Mouse (Mus musculus): ENCODE results near the gene Krtap22-2. TPM values are rescaled to one million over a fixed set of nuclear protein-coding genes. Genes with fewer than 3 reads are reported as not detected.
"Not testable (repeated sequence)": the region's sequence is repeated elsewhere in the genome, so short reads cannot be mapped to it uniquely, and the experiment has no call there.

Krtap22-2 gene
- 12.1 and 30.8 TPM in 2 replicates for polyA plus RNA-seq (2015; fragmentation: Nextera tagmentation; extraction: Ambion mirVana)

DNA sequence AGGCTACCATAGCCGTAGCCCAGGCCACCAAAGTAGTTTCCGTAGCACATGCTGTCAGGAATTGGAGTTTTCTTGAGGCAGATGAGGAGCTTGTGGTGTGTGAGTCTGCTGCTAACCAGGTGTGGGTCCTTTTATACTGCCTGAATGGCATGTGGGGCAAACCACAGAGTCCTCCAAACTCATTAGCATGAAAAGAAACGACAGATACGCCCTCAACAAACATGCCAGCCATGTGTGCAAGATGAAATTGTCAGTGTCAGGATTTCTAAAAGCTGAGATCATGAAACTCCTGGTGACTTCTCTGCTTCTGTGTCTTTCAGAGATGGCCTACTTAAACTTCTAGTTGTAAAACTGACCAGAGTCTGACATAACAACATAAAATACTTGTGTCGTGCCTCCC is at the start of gene Krtap22-2:
TSS of gene Krtap22-2 (minus strand) at position 101 of the 400 bp plus-strand sequence.
- no peak within 1 kb of the TSS for H3K27ac ChIP-seq (replicated peaks)
- H3K4me3 ChIP-seq (replicated peaks) = no peak within 1 kb of the TSS
- H3K27me3 ChIP-seq = no peaks in the 10 kb centered on the region
- H3K4me1 ChIP-seq = no peaks in the 10 kb centered on the region
- WGBS = 72% methylated on average over 5 of the region's 5 CpGs
- no peak within 1 kb of the TSS for H3K9ac ChIP-seq
- no peak within 1 kb of the TSS for H3K4me2 ChIP-seq (replicated peaks)
- H3K9me3 ChIP-seq (replicated peaks) = no peaks in the 10 kb centered on the region
- H3K36me3 ChIP-seq = no peaks in the 10 kb centered on the region
- no peak for ATAC-seq (ENCODE audit: insufficient number of reproducible peaks, low FRiP score, low TSS enrichment, low read depth)

DNA sequence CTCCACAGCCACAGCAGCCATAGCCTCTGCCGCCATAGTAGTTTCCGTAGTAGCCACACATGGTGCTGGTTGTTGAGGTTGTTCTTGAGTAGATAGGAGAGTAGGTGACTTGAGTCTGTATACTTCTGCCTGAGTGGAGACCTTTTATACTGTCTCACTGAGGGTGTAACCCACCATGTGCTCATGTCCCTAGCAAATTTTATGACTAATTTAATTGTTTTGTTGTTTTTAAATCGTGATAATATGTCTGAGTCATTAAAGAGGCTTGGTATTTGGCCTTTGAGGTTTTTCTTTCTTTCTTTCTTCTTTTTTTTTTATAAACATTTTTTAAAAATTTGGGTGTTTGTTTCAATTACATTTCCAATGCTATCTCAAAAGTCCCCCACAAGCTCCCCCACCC is 37.2 kb upstream of the Krtap22-2 start, which contains the start of gene Krtap6-5:
TSS of gene Krtap6-5 (minus strand) at position 101 of the 400 bp plus-strand sequence.
- Histone ChIP-seq H3K27ac (replicated peaks) (no peak within 1 kb of the TSS), H3K4me3 (replicated peaks) (no peak within 1 kb of the TSS), H3K4me2 (replicated peaks) (no peak within 1 kb of the TSS), H3K36me3 (no peaks in the 10 kb centered on the region), H3K9ac (no peak within 1 kb of the TSS), H3K27me3 (no peaks in the 10 kb centered on the region), H3K9me3 (replicated peaks) (no peaks in the 10 kb centered on the region), H3K4me1 (no peaks in the 10 kb centered on the region)
- whole genome bisulfite sequencing = 82% methylated on average over 3 of the region's 3 CpGs
- ATAC-seq (ENCODE audit: insufficient number of reproducible peaks, low FRiP score, low TSS enrichment, low read depth) = no peak

DNA sequence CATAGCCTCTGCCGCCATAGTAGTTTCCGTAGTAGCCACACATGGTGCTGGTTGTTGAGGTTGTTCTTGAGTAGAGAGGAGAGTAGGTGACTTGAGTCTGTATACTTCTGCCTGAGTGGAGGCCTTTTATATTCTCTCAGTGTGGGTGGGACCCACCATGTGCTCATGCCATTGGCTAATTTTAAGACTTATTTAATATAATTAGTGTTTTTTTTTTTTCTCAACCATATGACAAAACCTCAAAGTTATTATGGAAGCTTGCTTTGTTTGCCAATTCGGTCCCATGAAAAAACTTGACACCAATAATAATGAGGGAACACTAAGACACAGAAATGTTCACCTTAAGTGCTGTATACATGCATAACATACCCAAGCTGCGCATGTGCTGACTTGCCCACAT is 30.8 kb upstream of the Krtap22-2 start, which contains the start of gene Gm10228:
TSS of gene Gm10228 (minus strand) at position 101 of the 400 bp plus-strand sequence.
- not testable (repeated sequence) for H3K9ac ChIP-seq; H3K27me3 ChIP-seq; H3K36me3 ChIP-seq; ATAC-seq (ENCODE audit: insufficient number of reproducible peaks, low FRiP score, low TSS enrichment, low read depth); H3K4me2 ChIP-seq (replicated peaks); H3K27ac ChIP-seq (replicated peaks); H3K9me3 ChIP-seq (replicated peaks); H3K4me1 ChIP-seq; H3K4me3 ChIP-seq (replicated peaks)
- WGBS = 79% methylated on average over 2 of the region's 4 CpGs

DNA sequence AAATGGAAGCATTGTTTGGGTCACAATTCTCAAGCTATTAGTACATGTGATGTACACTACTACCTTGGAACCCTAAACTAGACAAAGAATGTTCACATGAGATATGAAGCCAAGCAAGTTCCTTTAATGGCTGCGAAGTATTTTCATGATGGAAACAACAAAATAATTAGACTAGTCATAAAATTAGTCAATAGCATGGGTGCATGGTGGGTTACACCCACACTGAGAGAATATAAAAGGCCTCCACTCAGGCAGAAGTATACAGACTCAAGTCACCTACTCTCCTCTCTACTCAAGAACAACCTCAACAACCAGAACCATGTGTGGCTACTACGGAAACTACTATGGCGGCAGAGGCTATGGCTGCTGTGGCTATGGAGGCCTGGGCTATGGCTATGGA is 20.8 kb upstream of the Krtap22-2 start, which contains the start of gene Krtap6-1:
TSS of gene Krtap6-1 (plus strand) at position 301 of the 400 bp plus-strand sequence.
- not testable (repeated sequence) for H3K27ac ChIP-seq (replicated peaks); H3K9ac ChIP-seq; H3K9me3 ChIP-seq (replicated peaks); H3K4me2 ChIP-seq (replicated peaks); H3K27me3 ChIP-seq; H3K36me3 ChIP-seq; H3K4me3 ChIP-seq (replicated peaks); H3K4me1 ChIP-seq; ATAC-seq (ENCODE audit: insufficient number of reproducible peaks, low FRiP score, low TSS enrichment, low read depth)
- 96% methylated on average over 3 of the region's 3 CpGs for WGBS

DNA sequence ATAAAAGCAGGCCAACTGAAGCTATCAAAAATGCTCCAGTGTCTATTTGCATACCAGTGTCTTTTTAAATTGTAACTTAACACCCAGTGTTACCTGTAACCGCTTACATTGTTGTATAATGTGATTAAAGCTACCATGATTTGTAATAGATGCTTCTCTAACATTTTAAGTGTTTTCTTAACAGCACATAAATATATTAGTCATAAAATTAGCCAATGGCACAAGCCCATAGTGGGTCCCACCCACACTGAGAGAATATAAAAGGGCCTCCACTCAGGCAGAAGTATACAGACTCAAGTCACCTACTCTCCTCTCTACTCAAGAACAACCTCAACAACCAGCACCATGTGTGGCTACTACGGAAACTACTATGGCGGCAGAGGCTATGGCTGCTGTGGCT is 4.4 kb upstream of the Krtap22-2 start, which contains the start of gene Gm10229:
TSS of gene Gm10229 (plus strand) at position 301 of the 400 bp plus-strand sequence.
- H3K4me1 ChIP-seq; H3K9ac ChIP-seq; ATAC-seq (ENCODE audit: insufficient number of reproducible peaks, low FRiP score, low TSS enrichment, low read depth); H3K27ac ChIP-seq (replicated peaks); H3K36me3 ChIP-seq; H3K4me3 ChIP-seq (replicated peaks); H3K27me3 ChIP-seq; H3K4me2 ChIP-seq (replicated peaks); H3K9me3 ChIP-seq (replicated peaks): not testable (repeated sequence)
- WGBS = 85% methylated on average over 2 of the region's 3 CpGs

DNA sequence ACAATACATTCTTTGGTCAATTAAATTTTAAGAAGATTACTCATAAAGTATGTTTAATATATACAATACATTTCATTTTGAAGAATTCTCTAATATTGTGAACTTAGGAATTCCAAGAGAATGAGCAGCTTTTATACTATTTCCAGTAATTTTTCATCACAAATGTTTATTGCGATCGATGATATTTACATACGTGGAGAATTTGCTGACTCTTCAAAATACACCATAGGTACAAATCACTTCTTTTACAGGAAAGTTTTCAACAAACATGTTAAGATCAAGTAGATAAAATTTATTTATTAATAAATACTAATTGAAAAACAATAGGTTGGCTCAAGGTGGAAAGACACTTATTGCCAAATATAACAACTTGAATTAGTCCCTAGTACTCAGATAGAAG is 3.4 kb upstream of the Krtap22-2 start:
- H3K9me3 ChIP-seq (replicated peaks) = no peaks in the 10 kb centered on the region
- H3K27ac ChIP-seq (replicated peaks) = no peak overlapping the region
- no peaks in the 10 kb centered on the region for H3K4me1 ChIP-seq
- no peak overlapping the region for H3K4me3 ChIP-seq (replicated peaks)
- H3K4me2 ChIP-seq (replicated peaks) = no peak overlapping the region
- WGBS = 95% methylated on average over 3 of the region's 3 CpGs
- H3K9ac ChIP-seq = no peak overlapping the region
- no peaks in the 10 kb centered on the region for H3K36me3 ChIP-seq
- no peaks in the 10 kb centered on the region for H3K27me3 ChIP-seq
- no peak for ATAC-seq (ENCODE audit: insufficient number of reproducible peaks, low FRiP score, low TSS enrichment, low read depth)

DNA sequence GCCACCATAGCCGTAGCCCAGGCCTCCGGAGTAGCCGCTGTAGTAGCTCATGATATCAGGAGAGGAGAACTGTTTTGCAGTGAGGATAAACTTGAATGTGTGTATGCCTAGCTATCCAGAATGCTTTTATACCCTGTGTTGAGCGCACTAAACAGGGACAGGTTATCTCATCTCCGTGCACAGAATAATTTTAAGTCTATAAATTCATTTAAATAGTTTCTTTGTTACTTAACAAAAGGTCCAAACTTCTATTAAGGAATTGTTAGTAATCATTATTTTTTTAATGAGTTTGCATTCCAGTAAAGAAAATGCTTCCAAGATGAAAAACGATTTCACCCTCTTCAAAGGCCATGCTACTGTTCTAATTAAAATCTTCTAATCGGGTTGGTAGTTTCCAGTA is 47.8 kb downstream of the Krtap22-2 start, which contains the start of gene Krtap16-3:
TSS of gene Krtap16-3 (minus strand) at position 101 of the 400 bp plus-strand sequence.
- no peaks in the 10 kb centered on the region for H3K27me3 ChIP-seq
- H3K9me3 ChIP-seq (replicated peaks) = no peaks in the 10 kb centered on the region
- H3K4me3 ChIP-seq (replicated peaks) = no peak within 1 kb of the TSS
- H3K36me3 ChIP-seq = no peaks in the 10 kb centered on the region
- no peaks in the 10 kb centered on the region for H3K4me1 ChIP-seq
- no peak within 1 kb of the TSS for H3K9ac ChIP-seq
- ATAC-seq (ENCODE audit: insufficient number of reproducible peaks, low FRiP score, low TSS enrichment, low read depth) = no peak
- H3K4me2 ChIP-seq (replicated peaks) = no peak within 1 kb of the TSS
- 89% methylated on average over 7 of the region's 7 CpGs for WGBS
- H3K27ac ChIP-seq (replicated peaks) = no peak within 1 kb of the TSS

Other genes with a start within 250 kb of the Krtap22-2 start
- gene 2310057N15Rik, start 236.6 kb downstream of the Krtap22-2 start, polyA plus RNA-seq (2015; fragmentation: Nextera tagmentation; extraction: Ambion mirVana) = 0.24 and 0.71 TPM in 2 replicates
- 4.4 and 6.1 TPM in 2 replicates for gene Gm5965, start 232.9 kb downstream of the Krtap22-2 start, polyA plus RNA-seq (2015; fragmentation: Nextera tagmentation; extraction: Ambion mirVana)
- gene Gm20741, start 198.5 kb downstream of the Krtap22-2 start, polyA plus RNA-seq (2015; fragmentation: Nextera tagmentation; extraction: Ambion mirVana) = 37.2 and 90.3 TPM in 2 replicates
- gene Krtap15, start 190.5 kb downstream of the Krtap22-2 start, polyA plus RNA-seq (2015; fragmentation: Nextera tagmentation; extraction: Ambion mirVana) = 0.26 TPM in 1 of 2 replicates, not detected in the other
- gene Krtap14, start 184.6 kb downstream of the Krtap22-2 start, polyA plus RNA-seq (2015; fragmentation: Nextera tagmentation; extraction: Ambion mirVana) = 0.41 TPM in 1 of 2 replicates, not detected in the other
- not detected in 2 replicates for gene Krtap19-1, start 141.3 kb downstream of the Krtap22-2 start, polyA plus RNA-seq (2015; fragmentation: Nextera tagmentation; extraction: Ambion mirVana)
- gene Krtap19-2, start 136.5 kb downstream of the Krtap22-2 start, polyA plus RNA-seq (2015; fragmentation: Nextera tagmentation; extraction: Ambion mirVana) = not detected in 2 replicates
- gene Krtap19-3, start 132.7 kb downstream of the Krtap22-2 start, polyA plus RNA-seq (2015; fragmentation: Nextera tagmentation; extraction: Ambion mirVana) = not detected in 2 replicates
- not detected in 2 replicates for gene Krtap19-4, start 125.7 kb downstream of the Krtap22-2 start, polyA plus RNA-seq (2015; fragmentation: Nextera tagmentation; extraction: Ambion mirVana)
- not detected in 2 replicates for gene Krtap19-5, start 114.3 kb downstream of the Krtap22-2 start, polyA plus RNA-seq (2015; fragmentation: Nextera tagmentation; extraction: Ambion mirVana)
- 0.70 TPM in 1 of 2 replicates, not detected in the other for gene Krtap19-9b, start 78.5 kb downstream of the Krtap22-2 start, polyA plus RNA-seq (2015; fragmentation: Nextera tagmentation; extraction: Ambion mirVana)
- gene Krtap16-3, start 47.9 kb downstream of the Krtap22-2 start, polyA plus RNA-seq (2015; fragmentation: Nextera tagmentation; extraction: Ambion mirVana) = 0.29 and 0.30 TPM in 2 replicates
- 12.6 and 33.0 TPM in 2 replicates for gene Gm10229, start 4.5 kb upstream of the Krtap22-2 start, polyA plus RNA-seq (2015; fragmentation: Nextera tagmentation; extraction: Ambion mirVana)
- 1.7 and 5.2 TPM in 2 replicates for gene Krtap6-1, start 20.9 kb upstream of the Krtap22-2 start, polyA plus RNA-seq (2015; fragmentation: Nextera tagmentation; extraction: Ambion mirVana)
- gene Gm10228, start 30.7 kb upstream of the Krtap22-2 start, polyA plus RNA-seq (2015; fragmentation: Nextera tagmentation; extraction: Ambion mirVana) = 3.1 and 7.4 TPM in 2 replicates
- gene Krtap6-5, start 37.1 kb upstream of the Krtap22-2 start, polyA plus RNA-seq (2015; fragmentation: Nextera tagmentation; extraction: Ambion mirVana) = 2.6 and 6.2 TPM in 2 replicates
- 0.51 and 3.3 TPM in 2 replicates for gene 1110025L11Rik, start 53.2 kb upstream of the Krtap22-2 start, polyA plus RNA-seq (2015; fragmentation: Nextera tagmentation; extraction: Ambion mirVana)
- gene Krtap6-3, start 73.3 kb upstream of the Krtap22-2 start, polyA plus RNA-seq (2015; fragmentation: Nextera tagmentation; extraction: Ambion mirVana) = 1.3 and 3.1 TPM in 2 replicates
- 1.5 TPM in 1 of 2 replicates, not detected in the other for gene Gm6358, start 130.1 kb upstream of the Krtap22-2 start, polyA plus RNA-seq (2015; fragmentation: Nextera tagmentation; extraction: Ambion mirVana)
- gene Gm10061, start 140.3 kb upstream of the Krtap22-2 start, polyA plus RNA-seq (2015; fragmentation: Nextera tagmentation; extraction: Ambion mirVana) = 1.8 TPM in 1 of 2 replicates, not detected in the other
- not detected in 2 replicates for gene Gm9789, start 147.2 kb upstream of the Krtap22-2 start, polyA plus RNA-seq (2015; fragmentation: Nextera tagmentation; extraction: Ambion mirVana)
- gene Gm7735, start 158.7 kb upstream of the Krtap22-2 start, polyA plus RNA-seq (2015; fragmentation: Nextera tagmentation; extraction: Ambion mirVana) = not detected in 2 replicates
- gene 1110057P08Rik, start 164.0 kb upstream of the Krtap22-2 start, polyA plus RNA-seq (2015; fragmentation: Nextera tagmentation; extraction: Ambion mirVana) = not detected in 2 replicates
- 0.46 and 0.57 TPM in 2 replicates for gene Krtap20-2, start 195.1 kb upstream of the Krtap22-2 start, polyA plus RNA-seq (2015; fragmentation: Nextera tagmentation; extraction: Ambion mirVana)